Mouse (Mus musculus): ENCODE results near the gene Fam192a.

The Fam192a gene

DNA sequence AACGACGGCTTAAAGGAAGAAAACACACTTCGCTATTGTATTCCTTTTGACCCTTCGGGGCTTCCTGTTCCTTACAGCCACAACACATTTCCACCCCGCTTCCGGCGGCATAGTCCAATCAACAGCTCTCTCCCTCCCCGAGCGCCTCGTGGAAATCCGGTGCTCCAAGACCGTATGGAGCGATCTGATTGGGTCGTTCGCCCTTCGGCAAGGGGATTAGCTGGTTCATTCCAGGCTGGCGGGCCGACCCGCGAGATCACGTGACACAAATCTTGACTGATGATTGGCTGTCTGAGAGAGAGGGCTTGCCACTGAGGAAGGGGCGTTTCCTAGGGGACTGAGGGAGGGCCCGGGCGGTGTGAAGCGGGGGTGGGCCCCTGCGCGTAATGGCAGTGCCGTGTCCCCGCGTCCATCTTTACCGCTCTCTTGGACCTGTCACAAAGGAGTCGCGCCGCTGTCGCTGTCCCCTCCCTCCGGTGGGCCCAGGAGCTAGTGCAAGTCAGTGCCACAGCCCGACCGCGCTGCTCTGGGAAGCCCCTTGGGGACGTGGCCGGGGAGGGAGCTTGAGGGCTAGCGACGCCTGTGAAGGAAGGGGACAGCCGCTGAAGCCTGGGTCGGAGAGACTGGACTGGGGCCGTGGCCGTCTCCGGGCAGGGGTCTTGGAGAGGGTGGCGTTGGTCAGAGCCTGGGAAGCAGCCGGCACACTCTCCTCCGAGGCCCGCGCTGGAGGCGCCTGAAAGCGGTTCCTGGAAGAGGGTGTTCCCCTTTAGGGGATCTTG is at the start of gene Fam192a, which contains the start of gene Rspry1:
Gene Fam192a, minus strand, starts transcription at position 391 of the 779 bp plus-strand sequence.
Gene Rspry1, plus strand, starts transcription at position 331 of the 779 bp plus-strand sequence.
- in situ Hi-C loops (cut with MseI, MboI), result no loop called here

DNA sequence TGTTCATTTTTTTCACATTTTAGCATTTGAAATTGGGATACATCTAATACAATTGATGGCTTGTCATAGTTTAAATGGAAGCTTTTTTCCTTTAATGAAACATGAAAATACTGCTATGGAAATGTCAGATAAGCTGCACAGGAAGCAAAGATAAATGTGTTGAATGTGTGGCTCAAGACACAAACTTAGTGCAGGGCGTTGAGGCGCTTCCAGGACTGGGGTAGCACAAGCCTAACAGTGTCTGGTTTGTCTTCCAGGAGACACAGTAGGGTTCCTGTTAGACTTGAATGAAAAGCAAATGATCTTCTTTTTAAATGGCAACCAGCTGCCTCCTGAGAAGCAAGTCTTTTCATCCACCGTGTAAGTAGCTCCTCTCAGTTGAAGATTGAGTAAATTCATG is 47.7 kb upstream of the Fam192a start:
- in situ Hi-C loops (cut with MseI, MboI), result no loop called here

- in situ Hi-C loops (cut with MseI, MboI), result no loop called here
These were observed 44.4 kb upstream of the Fam192a start for GRCm38 (mm10) chr8:94646165-94646564.

GRCm38 (mm10) chr8:94645202-94645601 is 43.4 kb upstream of the Fam192a start:
- in situ Hi-C loops (cut with MseI, MboI), result no loop called here

GRCm38 (mm10) chr8:94641938-94642337 is 40.1 kb upstream of the Fam192a start:
- in situ Hi-C loops (cut with MseI, MboI), result no loop called here

DNA sequence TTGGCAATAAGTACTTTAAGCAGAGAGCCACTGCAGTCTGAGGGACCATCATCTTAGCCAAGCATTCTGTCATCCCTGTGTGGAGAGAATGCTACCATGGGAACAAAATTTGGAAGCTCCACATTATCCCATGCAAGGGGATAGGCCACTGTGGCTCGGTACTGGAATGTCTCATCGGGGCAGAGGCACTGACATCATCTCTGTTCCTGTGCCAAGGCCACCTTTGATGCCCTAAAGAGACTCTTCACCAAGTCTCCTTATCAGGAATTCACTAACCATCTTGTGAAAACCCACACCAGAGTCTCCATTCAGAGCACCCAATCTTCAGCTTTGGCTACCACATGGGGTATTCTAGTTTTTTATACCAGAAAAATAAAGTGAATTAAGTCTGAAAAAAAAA is 39.4 kb upstream of the Fam192a start:
- in situ Hi-C loops (cut with MseI, MboI), result no loop called here

DNA sequence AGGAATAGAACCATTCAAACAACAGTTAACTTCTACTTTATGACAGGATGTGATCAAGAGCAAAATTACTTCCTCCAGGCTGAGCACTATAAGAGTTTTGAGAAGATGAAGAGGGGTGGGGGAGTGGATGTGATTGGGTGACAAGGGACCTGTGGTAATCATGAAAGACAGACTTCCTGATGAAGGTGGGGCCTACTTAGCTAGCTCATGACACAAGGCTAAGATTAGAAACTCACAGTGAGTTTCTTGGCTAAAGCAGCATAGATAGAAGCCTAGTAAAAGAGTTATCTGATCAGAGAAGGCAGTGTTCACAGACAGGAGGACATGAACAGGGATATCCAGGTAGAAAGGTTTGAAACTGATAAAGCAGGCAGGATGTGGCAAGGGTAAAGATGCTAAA is 32.4 kb upstream of the Fam192a start:
- in situ Hi-C loops (cut with MseI, MboI), result no loop called here

DNA sequence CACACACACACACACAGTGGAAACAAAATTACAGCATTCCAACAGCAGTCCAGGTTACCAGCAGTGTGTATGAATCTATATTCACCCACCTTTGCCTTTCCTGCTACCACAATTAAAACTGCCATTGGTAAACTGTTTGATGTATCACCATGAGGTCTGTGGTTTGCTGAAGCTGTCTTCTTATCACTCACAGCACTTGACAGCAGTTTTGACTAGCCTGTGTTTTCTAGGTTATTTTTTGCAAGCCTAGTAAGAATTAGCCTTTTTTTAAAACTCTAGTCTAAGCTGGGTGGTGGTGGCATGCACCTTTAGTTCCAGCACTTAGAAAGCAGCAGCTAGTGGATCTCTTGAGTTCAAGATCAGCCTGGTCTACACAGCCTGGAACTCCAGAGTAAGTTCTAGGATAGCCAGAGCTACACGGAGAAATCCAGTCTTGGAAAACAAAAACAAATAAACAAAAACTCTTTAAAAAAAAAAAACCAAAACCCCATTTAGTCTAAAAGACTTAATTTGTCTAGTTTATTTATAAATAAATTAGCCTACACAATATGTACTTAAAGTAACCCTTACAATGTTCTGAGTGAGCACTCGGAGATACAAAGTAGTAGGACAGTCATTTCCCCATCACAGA is 31.9 kb upstream of the Fam192a start:
- in situ Hi-C loops (cut with MseI, MboI), result no loop called here

- in situ Hi-C loops (cut with MseI, MboI), result no loop called here
These were observed 23.1 kb upstream of the Fam192a start for GRCm38 (mm10) chr8:94624885-94625284.

DNA sequence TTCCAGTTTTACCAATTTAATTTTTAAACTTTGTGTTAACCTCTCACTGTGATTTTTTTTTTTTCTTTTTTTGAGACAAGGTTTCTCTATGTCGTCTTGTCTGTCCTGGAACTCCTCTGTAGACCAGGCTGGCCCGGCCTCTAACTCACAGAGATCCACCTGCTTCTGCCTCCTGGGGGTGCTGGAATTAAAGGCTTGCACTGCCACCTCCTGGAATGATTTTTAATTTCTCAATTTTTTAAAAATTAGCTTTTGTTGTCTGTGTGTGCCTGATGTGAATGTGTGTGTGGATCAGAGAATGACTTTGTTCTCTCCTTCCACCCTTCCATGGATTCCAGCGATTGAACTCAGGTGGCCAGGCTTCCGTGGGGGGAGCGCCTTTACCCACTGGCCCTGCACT is 5.3 kb upstream of the Fam192a start:
- in situ Hi-C loops (cut with MseI, MboI), result no loop called here

DNA sequence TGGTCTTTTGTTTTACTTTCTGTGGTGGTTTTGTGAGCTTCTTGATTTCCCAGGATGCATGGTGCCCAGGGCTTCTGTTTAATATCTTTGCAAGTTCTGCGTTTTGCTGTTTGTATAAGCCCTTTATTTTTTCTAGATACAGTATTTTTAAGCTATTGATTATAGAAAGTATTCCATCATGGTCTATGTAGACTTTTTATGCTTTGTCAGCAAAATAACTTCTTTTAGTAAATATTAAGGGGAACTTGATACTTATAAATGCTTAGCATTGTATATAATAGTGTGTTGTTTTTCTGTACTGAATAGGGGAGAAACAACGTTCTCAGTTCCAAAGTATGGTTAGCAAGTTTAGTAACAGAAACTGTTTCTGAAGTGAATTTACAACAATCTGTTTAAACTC is 2.2 kb upstream of the Fam192a start:
- in situ Hi-C loops (cut with MseI, MboI), result no loop called here

GRCm38 (mm10) chr8:94602471-94603131 is 804 bp upstream of the Fam192a start:
- in situ Hi-C loops (cut with MseI, MboI), result no loop called here

- in situ Hi-C loops (cut with MseI, MboI), result no loop called here
These were observed 677 bp downstream of the Fam192a start for GRCm38 (mm10) chr8:94601034-94601606.

DNA sequence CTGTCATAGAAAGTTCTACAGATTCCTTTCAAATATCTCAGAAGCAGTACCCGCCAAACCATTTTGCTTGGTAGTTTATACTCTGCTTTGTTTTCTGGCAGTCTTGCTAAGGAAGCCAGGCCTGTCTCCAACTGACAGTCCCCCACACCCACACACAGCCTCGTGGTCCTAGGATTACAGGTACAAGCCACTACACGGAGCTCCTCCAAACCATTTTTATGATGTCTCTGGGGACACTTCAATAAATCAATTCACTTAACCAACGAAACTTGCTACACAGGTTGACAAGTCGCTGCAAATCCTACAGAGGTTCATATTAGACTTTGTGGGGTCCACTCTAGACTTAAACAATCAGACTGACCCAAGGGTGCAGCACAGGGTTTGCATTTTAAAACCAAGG is 1.3 kb downstream of the Fam192a start:
- in situ Hi-C loops (cut with MseI, MboI), result no loop called here

GRCm38 (mm10) chr8:94594211-94594610 is 7.6 kb downstream of the Fam192a start:
- in situ Hi-C loops (cut with MseI, MboI), result no loop called here

DNA sequence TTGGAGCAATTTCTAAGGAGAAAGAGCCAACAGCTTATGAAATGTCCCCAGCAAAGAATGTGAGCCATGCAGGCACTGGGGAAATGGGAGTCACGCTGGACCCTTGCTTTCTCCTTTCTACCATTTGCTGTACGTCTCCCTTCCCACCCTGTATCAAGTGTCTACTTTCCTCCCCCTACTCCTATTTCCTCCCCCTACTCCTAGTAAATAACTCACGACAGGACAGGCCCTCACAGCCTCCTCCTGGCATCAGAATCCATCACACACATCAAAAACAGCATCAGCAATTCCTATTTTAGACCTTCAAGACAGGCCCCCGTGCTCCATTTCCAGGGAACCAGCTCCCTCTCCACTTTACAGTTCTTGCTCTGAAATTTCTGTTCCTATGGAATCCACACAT is 10.1 kb downstream of the Fam192a start:
- in situ Hi-C loops (cut with MseI, MboI), result no loop called here

- in situ Hi-C loops (cut with MseI, MboI), result no loop called here
These were observed 17.5 kb downstream of the Fam192a start for GRCm38 (mm10) chr8:94584238-94584817.

GRCm38 (mm10) chr8:94582569-94582968 is 19.2 kb downstream of the Fam192a start:
- in situ Hi-C loops (cut with MseI, MboI), result no loop called here

DNA sequence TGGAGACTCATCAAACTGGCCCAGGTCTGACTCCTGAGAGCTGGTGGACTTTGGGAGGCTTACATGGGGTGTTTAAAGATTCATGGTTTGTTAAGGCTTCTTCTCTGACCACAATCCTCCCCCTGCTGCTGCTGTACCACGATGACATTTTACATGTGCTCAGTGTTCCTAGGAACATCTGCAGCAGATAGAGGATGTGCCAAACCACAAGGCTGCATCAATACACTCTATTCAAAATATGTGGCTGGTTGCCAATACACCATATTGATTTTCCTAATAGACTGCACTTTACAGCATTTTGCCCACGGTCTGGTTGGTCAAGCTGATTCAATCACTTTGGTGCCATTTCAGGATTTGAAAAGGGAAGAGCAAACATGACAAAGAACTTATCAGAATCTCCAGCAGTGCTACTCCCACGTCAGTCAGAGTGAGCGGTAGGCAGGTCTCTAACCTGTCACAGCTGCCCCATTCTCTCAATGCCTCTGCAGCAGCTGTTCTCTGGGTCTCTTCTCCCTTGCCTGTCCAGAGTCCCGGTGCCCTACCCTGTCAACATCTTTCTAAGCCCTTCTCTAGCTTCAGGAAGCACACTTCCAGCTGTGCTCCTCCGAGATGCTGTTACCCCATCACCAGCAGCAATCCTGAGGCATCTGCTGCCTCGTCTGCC is 19.8 kb downstream of the Fam192a start:
- in situ Hi-C loops (cut with MseI, MboI), result no loop called here

DNA sequence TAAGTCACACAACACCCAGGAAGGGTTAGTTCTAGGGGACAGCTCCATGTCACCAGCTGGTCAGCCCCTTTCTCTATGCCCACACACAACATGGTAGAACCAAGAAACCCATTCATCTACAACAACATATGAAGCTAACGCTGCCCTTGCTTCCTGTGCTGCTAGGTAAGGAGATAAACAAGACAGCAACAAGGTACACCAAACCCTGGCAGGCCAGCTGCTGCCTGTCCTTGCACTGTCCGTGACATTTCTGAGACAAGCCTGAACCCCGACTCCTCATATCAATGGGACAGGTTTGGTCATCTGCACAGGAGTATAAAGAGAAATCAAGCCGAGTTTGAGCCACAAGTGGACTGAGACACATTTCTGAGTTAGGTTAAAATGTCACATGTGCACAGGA is 26.6 kb downstream of the Fam192a start:
- in situ Hi-C loops (cut with MseI, MboI), result no loop called here

DNA sequence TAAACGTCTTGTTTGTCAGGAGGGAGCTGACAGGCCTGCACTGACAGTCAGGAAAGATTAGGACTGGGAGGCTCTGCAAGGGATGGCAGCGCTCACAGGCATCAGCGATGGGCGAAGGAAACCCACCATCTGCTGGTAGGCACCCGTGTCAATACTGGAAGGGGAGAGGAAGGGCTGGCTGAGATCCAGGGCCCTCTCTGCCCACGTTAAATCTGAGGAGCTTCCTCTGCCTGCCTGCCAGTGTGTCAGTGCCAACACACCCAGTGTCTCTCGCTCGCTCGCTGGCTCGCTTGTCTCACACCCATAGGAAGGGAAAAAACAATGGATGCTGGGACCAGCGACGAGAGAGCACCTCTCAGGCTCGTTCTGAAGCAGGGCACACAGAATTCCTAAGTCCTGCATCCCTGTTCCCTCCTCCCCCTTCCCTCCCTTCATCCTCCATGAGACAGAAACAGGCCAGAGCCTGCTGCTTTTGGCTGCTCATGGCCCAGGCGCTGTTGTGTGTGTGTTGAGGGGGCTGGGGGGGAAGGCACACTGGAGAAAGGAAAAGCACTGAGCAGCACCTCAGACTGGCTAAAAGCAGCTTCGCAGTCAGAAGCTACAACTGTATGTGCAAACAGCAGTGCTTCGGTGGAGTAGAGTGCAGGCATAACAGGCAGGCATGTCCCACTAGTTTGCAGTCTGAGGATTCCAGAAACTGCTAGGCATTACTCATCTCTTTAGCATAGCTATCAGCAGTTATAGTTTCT is 27.5 kb downstream of the Fam192a start:
- in situ Hi-C loops (cut with MseI, MboI), result no loop called here

Measured in mouse trophoblast stem cell (cell line).